Comparison of ENCODE assay signal across 19 mouse cellular contexts in genomic region chr9:123788855-123789529, GRCm38 (mm10). TPM values are rescaled to one million over a fixed set of nuclear protein-coding genes. Genes with fewer than 3 reads are reported as not detected.
DNase-seq lines count a peak whose midpoint lies in the region; TF ChIP-seq lines count a peak whose summit lies in the region.
"Had no signal": no experiment of that assay in that cellular context is flagged by ENCODE, and none has a peak within 500 bp of the region (broad histone marks: within the 10 kb centered on the region; RNA-seq: fewer than 3 reads in every experiment).

No protein-coding gene starts in this region.

- H3K27me3 ChIP-seq in embryonic facial prominence, embryonic 10.5 days (replicated peaks; ENCODE audit: low read depth, poor library complexity, severe bottlenecking), result no peaks in the 10 kb centered on the region
- H3K27me3 ChIP-seq: hindbrain, embryonic 13.5 days; neural tube, embryonic 12.5 days had no signal

- H3K4me3 ChIP-seq in embryonic facial prominence, embryonic 10.5 days, result no peak overlapping the region
- H3K4me3 ChIP-seq: heart, embryonic 10.5 days; hindbrain, embryonic 13.5 days; midbrain, embryonic 10.5 days; neural tube, embryonic 12.5 days had no signal

- intact Hi-C loops in left cerebral cortex, postnatal 10 days (cut with DNase I), result no loop called here
- intact Hi-C loops in left cerebral cortex, postnatal 4 days (cut with DNase I), result no loop called here

- DNase-seq in heart, adult 18-20 months, result peak; percentile 30 to 32
- no peak for DNase-seq in heart, adult 8-10 months (ENCODE audit: low spot score)
- peak; percentile 2 to 26 for DNase-seq in left cerebral cortex, postnatal 10 days (ENCODE audit: extremely low spot score in 1 of 2, low spot score in 2 of 2)
- DNase-seq in left cerebral cortex, postnatal 4 days, result no peak
- peak; percentile 2 for DNase-seq in brain, embryonic 14.5 days (ENCODE audit: low read depth)
- peak; percentile 50 to 72 for DNase-seq in right cerebral cortex, postnatal 10 days (ENCODE audit: low spot score in 2 of 2)
- DNase-seq in embryonic facial prominence, embryonic 10.5 days (ENCODE audit: low spot score), result no peak
- DNase-seq: adrenal gland, postnatal 25 days; cerebellum, adult 9-11 months; kidney, postnatal 10 days; lung, adult 18-20 months; spleen, adult 18-20 months; thymus, postnatal 25 days had no signal

- WGBS in embryonic facial prominence, embryonic 10.5 days, result 88% methylated on average over 4 of the region's 4 CpGs

- TF ChIP-seq POLR2A in brain, embryonic 14.5 days (IDR thresholded peaks at IDR 0.05; ENCODE audit: borderline replicate concordance, extremely low read depth, insufficient read depth, insufficient read length, poor library complexity, severe bottlenecking), result no peak

- TF ChIP-seq CTCF in brain, embryonic 14.5 days (IDR thresholded peaks at IDR 0.05; ENCODE audit: borderline replicate concordance, extremely low read depth, insufficient read depth, insufficient read length), result no peak

- H3K27ac ChIP-seq in embryonic facial prominence, embryonic 10.5 days (replicated peaks), result no peak overlapping the region
- H3K27ac ChIP-seq: heart, embryonic 10.5 days; hindbrain, embryonic 13.5 days; midbrain, embryonic 10.5 days; neural tube, embryonic 12.5 days had no signal

- H3K9me3 ChIP-seq in embryonic facial prominence, embryonic 10.5 days, result peaks cover 2% of the 10 kb centered on the region; the same call in 1 of the 2 replicates
- H3K9me3 ChIP-seq: heart, embryonic 10.5 days had no signal

- no peaks in the 10 kb centered on the region for H3K4me1 ChIP-seq in embryonic facial prominence, embryonic 10.5 days
- H3K4me1 ChIP-seq: heart, embryonic 10.5 days; hindbrain, embryonic 13.5 days; midbrain, embryonic 10.5 days; neural tube, embryonic 12.5 days had no signal

- H3K36me3 ChIP-seq in embryonic facial prominence, embryonic 10.5 days (replicated peaks), result peaks cover 57% of the 10 kb centered on the region

RNA-seq across cellular contexts. Expression of gene Cxcr6, which starts 17.3 kb away (rescaled TPM):
- total RNA-seq in heart, adult 18-20 months (2021), result under 1 TPM; 0.17 to 0.39 TPM
- total RNA-seq in heart, adult 8-10 months (2022), result under 1 TPM in 2 of 4 experiments, not detected in 2; 0.22 TPM
- not detected for total RNA-seq in left cerebral cortex, postnatal 10 days (2021)
- not detected for total RNA-seq in left cerebral cortex, postnatal 4 days (2021)
- 0.04 TPM in 1 of 2 replicates, not detected in the other for polyA plus RNA-seq in brain, embryonic 14.5 days (2012; rRNA removed)
- 0.15 and 0.17 TPM in 2 replicates for polyA plus RNA-seq in embryonic facial prominence, embryonic 10.5 days (2016; fragmentation: Nextera tagmentation; extraction: Ambion mirVana)
- total RNA-seq: adrenal gland, postnatal 25 days; gastrocnemius, adult 8-10 months; layer of hippocampus, adult 8-10 months had no signal
- polyA plus RNA-seq: neural tube, embryonic 12.5 days had no signal

Comparison
In these comparisons a context has a peak if more than half of its experiments do, and no peak if none do; other contexts are left out.
1. DNase-seq: peak in heart, adult 18-20 months (2 of 2), left cerebral cortex, postnatal 10 days (2 of 2), brain, embryonic 14.5 days (single experiment) and right cerebral cortex, postnatal 10 days (2 of 2); none in heart, adult 8-10 months (single experiment), left cerebral cortex, postnatal 4 days (single experiment) and embryonic facial prominence, embryonic 10.5 days (single experiment).